Mouse (Mus musculus) hindbrain, embryonic 12.5 days (tissue): ENCODE measurements around the gene Olig3. TPM values are rescaled to one million over a fixed set of nuclear protein-coding genes. Genes with fewer than 3 reads are reported as not detected.

ENCODE experiments used
- ATAC-seq: fragments of 200-750 bp; cut with Nextera tagmentation; 2 replicates; pipeline ENCODE4 v1.8.0; 2017; ENCODE audit warnings: moderate TSS enrichment; ENCODE audit not compliant: low FRiP score
- H3K27ac ChIP-seq: fragments of 300-500 bp; sonication (generic); 2 replicates; pipeline ENCODE4 v1.5.1; 2016; ENCODE audit warnings: mild to moderate bottlenecking
- H3K27me3 ChIP-seq: fragments of 300-500 bp; sonication (generic); 2 replicates; pipeline ENCODE4 v1.6.1; 2016; ENCODE audit warnings: mild to moderate bottlenecking
- H3K36me3 ChIP-seq: fragments of 300-500 bp; sonication (generic); 2 replicates; pipeline ENCODE4 v1.6.1; 2016; ENCODE audit warnings: mild to moderate bottlenecking
- H3K4me1 ChIP-seq: fragments of 300-500 bp; sonication (generic); 2 replicates; pipeline ENCODE4 v1.6.1; 2016
- H3K4me2 ChIP-seq: fragments of 300-500 bp; sonication (generic); replicated peaks from 2 replicates; pipeline ENCODE4 v1.6.1; 2016; ENCODE audit warnings: mild to moderate bottlenecking
- H3K4me3 ChIP-seq: fragments of 300-500 bp; sonication (generic); 2 replicates; pipeline ENCODE4 v1.5.1; 2016; ENCODE audit warnings: mild to moderate bottlenecking
- H3K9ac ChIP-seq: fragments of 300-500 bp; sonication (generic); 2 replicates; pipeline ENCODE4 v1.6.1; 2016; ENCODE audit warnings: mild to moderate bottlenecking, moderate library complexity
- H3K9me3 ChIP-seq: fragments of 300-500 bp; sonication (generic); replicated peaks from 2 replicates; pipeline ENCODE4 v1.6.1; 2016; ENCODE audit warnings: mild to moderate bottlenecking
- WGBS: fragments of 180-500 bp; shearing (Covaris S2); methylation state at CpG from one replicate; pipeline ENCODE4 v1.1.7; 2016; 5-methylcytosine and 5-hydroxymethylcytosine counted together
- polyA plus RNA-seq: library from polyadenylated mRNA; unstranded; fragments of >200 nt; fragmentation: Nextera tagmentation; extraction: Ambion mirVana; gene quantifications from 2 replicates; pipeline ENCODE4 v1.2.1, GENCODE M21; 2016

Olig3 gene
- polyA plus RNA-seq, 1 experiment from 2014 or later: 46.1 TPM

DNA sequence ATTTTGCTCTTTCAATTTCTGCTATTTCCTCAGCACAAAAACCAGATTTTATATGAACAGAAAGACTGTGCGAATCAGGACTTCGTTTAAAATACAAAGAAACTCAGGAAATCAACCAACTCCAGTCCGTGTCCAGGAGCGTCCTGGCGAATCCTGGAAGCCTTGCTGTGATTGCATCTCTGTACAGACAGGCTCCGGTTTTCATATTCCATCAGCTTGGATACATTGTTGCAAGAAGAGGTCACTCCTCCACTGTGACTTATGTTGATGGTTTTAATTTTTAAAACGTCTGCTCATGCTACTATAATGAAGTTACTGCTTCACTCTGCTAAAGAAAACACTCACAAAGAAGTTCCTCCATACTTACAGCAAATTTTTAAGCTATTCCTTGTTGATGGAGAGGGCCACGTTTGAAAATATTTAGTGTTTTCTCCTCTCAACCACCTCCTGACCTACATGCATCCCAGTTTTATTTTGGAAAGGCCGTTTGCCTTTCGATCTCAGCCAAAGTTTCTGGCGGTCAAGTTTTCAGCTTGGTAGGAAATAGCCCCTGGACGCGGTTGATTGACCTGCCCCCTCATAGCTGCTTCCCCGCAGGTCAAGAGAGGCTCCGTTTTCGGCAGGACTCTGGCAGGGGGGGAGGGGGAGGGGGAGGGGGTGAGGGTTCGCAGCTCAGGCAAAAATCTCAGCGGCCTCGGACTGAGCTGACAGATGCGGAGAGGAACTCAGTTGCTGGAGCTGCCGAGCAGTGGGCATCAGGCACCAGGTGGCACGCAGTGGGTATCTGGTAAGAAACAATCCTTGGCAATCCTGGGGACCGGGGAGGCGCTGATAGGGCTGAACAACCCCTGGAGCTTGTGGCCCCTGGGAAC is 4.1 kb upstream of the Olig3 start:
- Histone ChIP-seq H3K27me3 (peaks cover 80% of the 10 kb centered on the region), H3K9me3 (no peaks in the 10 kb centered on the region), H3K9ac (no peak overlapping the region), H3K4me2 (peak overlapping the region; percentile 29), H3K4me1 (peaks cover 20% of the 10 kb centered on the region), H3K4me3 (0 out of 2 replicates have a peak overlapping the region, but pooled peaks have one; percentile 12), H3K36me3 (no peaks in the 10 kb centered on the region), H3K27ac (no peak overlapping the region)
- ATAC-seq: peak; percentile 17; the same call in 1 of the 2 replicates
- 2% methylated on average over 24 of the region's 24 CpGs for WGBS

DNA sequence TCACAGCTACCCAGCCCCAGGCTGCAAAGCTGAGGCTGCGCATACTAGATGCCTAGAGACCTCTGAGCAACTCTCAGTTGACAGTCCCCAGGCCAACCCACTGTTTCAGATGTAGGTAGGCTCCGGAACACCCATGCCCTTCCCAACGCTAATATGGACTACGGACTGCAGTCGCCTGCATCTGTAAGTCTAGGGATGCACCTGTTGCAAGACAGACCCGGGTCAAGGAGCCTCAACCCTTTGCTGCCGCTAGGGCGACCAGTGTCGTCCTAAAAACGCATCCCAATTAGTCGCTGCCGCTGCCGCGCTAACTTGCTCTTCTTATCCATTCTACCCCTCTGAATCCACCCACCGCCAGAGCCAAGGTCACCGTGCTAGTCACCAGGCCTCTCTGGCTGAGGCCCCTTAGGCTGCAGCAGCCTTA is 3.4 kb upstream of the Olig3 start:
- peak; percentile 4; the same call in 1 of the 2 replicates for ATAC-seq
- peak overlapping the region; percentile 12; the same call in 1 of the 2 replicates for H3K4me3 ChIP-seq
- H3K4me1 ChIP-seq: peaks cover 23% of the 10 kb centered on the region
- H3K27ac ChIP-seq: no peak overlapping the region
- no peaks in the 10 kb centered on the region for H3K9me3 ChIP-seq
- no peak overlapping the region for H3K9ac ChIP-seq
- H3K36me3 ChIP-seq: no peaks in the 10 kb centered on the region
- under 1% methylated on average over 16 of the region's 16 CpGs for WGBS
- peaks cover 81% of the 10 kb centered on the region for H3K27me3 ChIP-seq
- H3K4me2 ChIP-seq: peak overlapping the region; percentile 29

DNA sequence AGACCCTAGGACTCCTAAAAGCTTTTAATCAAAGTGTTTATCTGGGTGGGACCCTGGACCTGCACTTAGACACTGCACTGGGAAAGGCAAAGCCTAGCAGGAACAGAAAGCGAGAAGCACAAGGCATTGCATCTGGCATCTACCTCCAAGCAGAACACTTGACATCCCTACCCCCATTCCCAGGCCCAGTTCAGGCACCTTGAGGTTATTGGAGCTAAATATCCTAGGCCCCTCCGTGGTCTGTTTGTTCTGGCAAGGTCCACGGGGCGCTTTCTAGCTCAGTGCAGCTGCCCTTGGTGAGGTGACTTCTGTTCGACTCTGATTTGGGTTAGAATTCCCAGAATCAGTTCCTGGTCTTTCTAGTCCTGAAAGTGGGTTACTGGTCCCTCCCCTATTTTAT is 2.7 kb upstream of the Olig3 start:
- no peak for ATAC-seq
- Histone ChIP-seq H3K36me3 (no peaks in the 10 kb centered on the region), H3K27me3 (peaks cover 81% of the 10 kb centered on the region), H3K4me2 (no peak overlapping the region), H3K4me1 (peaks cover 23% of the 10 kb centered on the region), H3K9ac (no peak overlapping the region), H3K9me3 (no peaks in the 10 kb centered on the region), H3K27ac (no peak overlapping the region), H3K4me3 (no peak overlapping the region)
- WGBS: 2% methylated on average over 5 of the region's 5 CpGs

DNA sequence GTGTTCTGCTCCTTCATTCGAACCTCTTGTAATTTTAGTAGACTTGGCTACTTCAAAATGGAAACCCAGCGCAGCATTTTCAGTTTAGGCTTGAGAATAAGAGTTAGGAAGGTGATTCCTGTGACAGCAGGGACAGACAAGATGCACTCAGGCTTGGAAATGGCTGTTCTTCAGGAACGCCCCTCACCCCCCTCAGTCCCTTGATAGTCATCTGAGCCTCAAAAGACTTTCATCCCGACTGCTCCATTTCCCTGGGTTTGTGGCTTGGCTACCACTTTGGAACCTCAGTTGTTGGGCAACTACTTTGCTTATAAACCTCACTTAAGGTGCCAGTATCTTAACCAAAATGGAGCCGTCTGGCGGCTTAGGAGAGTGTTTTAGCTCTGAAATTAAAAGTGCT is 2.2 kb upstream of the Olig3 start:
- Histone ChIP-seq H3K4me1 (peaks cover 23% of the 10 kb centered on the region), H3K9me3 (no peaks in the 10 kb centered on the region), H3K4me2 (0 out of 2 replicates have a peak overlapping the region, but pooled peaks have one; percentile 23), H3K4me3 (no peak overlapping the region), H3K27me3 (peaks cover 81% of the 10 kb centered on the region), H3K9ac (no peak overlapping the region), H3K27ac (no peak overlapping the region), H3K36me3 (no peaks in the 10 kb centered on the region)
- no peak for ATAC-seq
- 3% methylated on average over 6 of the region's 6 CpGs for WGBS

DNA sequence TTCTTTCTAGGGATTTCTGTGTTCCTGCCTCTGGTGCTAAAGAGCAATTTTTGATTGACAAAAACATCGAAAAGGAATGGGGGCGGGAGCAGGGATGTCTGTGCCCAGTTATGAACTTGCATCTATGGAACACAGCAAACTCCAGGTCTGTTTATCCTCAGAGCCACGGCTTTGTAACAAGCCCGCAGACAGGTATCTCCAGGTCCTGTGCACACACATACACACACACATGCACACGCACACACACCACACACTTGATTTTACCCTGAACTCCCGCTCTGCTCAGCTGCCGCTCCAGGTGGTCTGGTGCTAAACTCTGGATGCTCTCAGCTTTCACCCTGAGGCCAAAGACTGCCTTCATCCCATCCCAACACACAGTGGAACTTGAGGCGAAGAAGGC is 1.3 kb upstream of the Olig3 start:
- Histone ChIP-seq H3K9me3 (no peaks in the 10 kb centered on the region), H3K4me1 (peaks cover 23% of the 10 kb centered on the region), H3K9ac (no peak overlapping the region), H3K27ac (peak overlapping the region; percentile 25; the same call in 1 of the 2 replicates), H3K4me2 (peak overlapping the region; percentile 23), H3K4me3 (no peak overlapping the region; the same call in 1 of the 2 replicates), H3K36me3 (no peaks in the 10 kb centered on the region), H3K27me3 (peaks cover 87% of the 10 kb centered on the region)
- no peak for ATAC-seq
- 4% methylated on average over 8 of the region's 8 CpGs for WGBS

DNA sequence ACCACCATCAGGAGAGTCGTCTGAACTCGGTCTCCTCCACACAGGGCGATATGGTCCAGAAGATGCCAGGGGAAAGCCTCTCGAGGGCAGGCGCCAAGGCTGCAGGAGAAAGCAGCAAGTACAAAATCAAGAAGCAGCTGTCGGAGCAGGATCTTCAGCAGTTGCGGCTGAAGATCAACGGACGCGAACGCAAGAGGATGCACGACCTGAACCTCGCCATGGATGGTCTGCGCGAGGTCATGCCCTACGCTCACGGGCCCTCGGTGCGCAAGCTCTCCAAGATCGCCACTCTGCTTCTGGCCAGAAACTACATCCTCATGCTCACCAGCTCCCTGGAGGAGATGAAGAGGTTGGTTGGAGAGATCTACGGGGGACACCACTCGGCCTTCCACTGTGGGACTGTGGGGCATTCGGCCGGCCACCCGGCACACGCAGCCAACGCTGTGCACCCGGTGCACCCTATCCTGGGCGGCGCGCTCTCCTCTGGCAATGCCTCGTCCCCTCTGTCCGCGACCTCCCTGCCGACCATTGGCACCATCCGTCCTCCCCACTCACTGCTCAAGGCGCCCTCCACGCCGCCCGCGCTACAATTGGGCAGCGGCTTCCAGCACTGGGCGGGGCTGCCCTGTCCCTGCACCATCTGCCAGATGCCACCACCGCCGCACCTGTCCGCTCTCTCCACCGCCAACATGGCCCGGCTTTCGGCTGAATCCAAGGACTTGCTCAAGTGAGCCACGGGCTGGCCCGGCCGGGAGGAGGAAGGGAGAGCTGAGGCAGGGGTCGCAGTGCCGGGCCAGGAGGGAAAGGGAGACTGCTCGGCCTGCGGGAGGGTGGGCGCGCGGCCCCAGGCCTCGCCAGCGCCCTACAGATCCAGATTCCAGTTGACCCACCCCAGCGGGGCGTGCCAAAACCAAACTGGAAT is 648 bp downstream of the Olig3 start:
- peaks cover 29% of the 10 kb centered on the region for H3K4me1 ChIP-seq
- no peaks in the 10 kb centered on the region for H3K36me3 ChIP-seq
- peak overlapping the region; percentile 42 for H3K4me3 ChIP-seq
- peak; percentile 39 for ATAC-seq
- H3K9me3 ChIP-seq: no peaks in the 10 kb centered on the region
- H3K4me2 ChIP-seq: peak overlapping the region; percentile 53
- H3K27me3 ChIP-seq: peaks cover 96% of the 10 kb centered on the region
- H3K9ac ChIP-seq: peak overlapping the region; percentile 60
- under 1% methylated on average over 62 of the region's 63 CpGs for WGBS
- H3K27ac ChIP-seq: peak overlapping the region; percentile 64

DNA sequence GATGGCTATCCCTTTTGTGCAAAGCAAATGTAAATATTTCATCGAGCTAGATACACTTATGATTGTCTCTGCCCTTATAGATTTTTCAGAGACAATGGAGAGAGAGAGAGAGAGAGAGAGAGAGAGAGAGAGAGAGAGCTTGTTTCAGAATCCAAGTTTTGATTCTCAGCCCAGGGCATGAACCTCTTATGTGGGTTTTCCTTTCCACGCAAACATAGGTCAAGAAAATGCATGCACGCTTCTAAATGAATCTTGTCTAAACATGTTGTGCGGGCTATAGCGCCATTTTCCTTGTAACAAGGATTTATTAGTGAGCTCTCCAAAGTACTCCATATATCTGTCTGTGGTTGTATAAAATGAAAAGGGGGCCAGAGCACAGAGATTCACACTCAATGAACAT is 1.5 kb downstream of the Olig3 start:
- no peak for ATAC-seq
- H3K9me3 ChIP-seq: no peaks in the 10 kb centered on the region
- 13% methylated on average over 5 of the region's 5 CpGs for WGBS
- H3K4me3 ChIP-seq: peak overlapping the region; percentile 42
- peaks cover 92% of the 10 kb centered on the region for H3K27me3 ChIP-seq
- H3K27ac ChIP-seq: no peak overlapping the region
- H3K9ac ChIP-seq: peak overlapping the region; percentile 60
- peak overlapping the region; percentile 53; the same call in 1 of the 2 replicates for H3K4me2 ChIP-seq
- peaks cover 23% of the 10 kb centered on the region for H3K4me1 ChIP-seq
- H3K36me3 ChIP-seq: no peaks in the 10 kb centered on the region

DNA sequence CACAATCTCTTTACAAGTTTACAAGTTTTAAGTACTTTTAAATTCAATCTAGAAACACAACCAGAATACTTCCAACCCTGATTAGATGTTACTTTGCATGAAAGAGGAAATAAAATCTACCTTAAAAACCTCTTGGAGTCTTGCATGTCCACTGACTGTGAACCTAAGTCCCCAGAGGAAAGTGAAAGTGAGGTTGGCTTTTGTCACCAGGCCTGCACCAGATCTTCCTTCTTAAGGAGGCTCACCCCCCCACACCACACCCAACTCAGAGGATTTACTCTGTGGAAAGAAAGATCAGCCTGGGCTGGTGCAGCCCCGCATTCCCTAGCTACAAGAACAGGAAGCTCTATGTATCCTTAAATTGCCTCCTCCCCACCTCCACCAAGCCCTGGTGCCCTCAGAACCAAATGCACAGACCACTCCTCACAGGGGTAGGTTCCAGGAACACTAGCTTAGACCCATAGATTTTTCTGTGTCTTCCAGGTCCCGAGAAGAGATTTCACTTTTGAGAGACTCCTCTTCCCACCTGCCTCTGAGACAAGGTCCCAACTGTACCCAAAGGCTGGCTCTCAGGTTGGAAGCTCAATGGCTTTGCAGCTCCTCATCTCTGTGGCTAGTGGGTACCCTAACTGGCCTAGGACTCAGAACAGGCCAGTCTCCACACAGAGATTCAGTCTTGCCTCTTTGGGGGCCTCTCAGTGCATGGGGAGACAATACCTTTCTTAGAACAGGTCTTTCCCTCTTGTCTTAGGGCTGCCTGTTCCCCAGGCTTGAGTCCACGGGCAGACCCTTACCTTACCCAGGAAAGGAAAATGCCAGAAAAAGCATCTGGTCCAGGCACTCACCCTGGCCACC is 4.3 kb downstream of the Olig3 start:
- 30% methylated on average over 3 of the region's 3 CpGs for WGBS
- Histone ChIP-seq H3K27ac (no peak overlapping the region), H3K4me2 (0 out of 2 replicates have a peak overlapping the region, but pooled peaks have one; percentile 39), H3K27me3 (peaks cover 93% of the 10 kb centered on the region), H3K4me3 (no peak overlapping the region), H3K9ac (no peak overlapping the region), H3K4me1 (peaks cover 21% of the 10 kb centered on the region; the same call in 1 of the 2 replicates), H3K36me3 (no peaks in the 10 kb centered on the region), H3K9me3 (no peaks in the 10 kb centered on the region)
- ATAC-seq: no peak

DNA sequence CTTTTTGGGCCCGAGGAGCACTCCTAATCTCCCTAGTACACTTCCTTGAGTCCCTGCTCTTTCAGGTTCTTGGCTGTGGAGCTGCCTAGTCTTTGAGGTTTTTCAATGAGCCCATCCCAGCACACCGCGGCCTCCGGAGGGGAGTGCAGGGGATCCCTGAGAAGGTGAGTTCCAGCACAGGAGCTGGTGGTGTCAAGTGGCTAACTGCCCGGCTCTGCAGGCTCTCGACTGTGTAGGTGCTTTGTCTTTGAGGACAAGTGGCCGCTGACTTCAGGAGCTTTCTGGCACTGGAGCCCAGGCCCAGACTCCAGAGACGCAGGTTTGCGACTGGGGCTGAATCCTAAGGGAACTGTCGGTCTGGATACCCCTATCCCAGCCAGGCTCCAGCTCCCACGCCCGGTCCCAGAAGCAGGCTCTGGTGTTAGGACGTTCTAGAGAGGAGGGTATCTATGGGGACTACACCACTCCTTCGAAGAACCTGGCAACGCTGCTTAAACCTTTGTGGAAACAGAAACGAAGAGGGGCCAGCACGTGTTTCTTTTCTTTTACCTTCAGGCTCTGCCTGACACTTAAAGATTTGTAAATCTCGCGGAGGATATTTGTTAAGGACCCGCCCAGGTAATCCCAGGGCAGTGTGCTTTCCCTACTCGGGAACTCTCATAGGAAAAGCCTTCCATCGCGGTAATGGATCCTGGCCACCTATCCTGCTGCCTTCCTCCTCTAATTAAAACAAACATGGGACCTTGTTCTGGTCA is 5.4 kb downstream of the Olig3 start:
- Histone ChIP-seq H3K36me3 (no peaks in the 10 kb centered on the region), H3K4me2 (peak overlapping the region; percentile 39), H3K27ac (no peak overlapping the region), H3K9me3 (no peaks in the 10 kb centered on the region), H3K27me3 (peaks cover 94% of the 10 kb centered on the region), H3K4me3 (no peak overlapping the region), H3K9ac (no peak overlapping the region), H3K4me1 (peaks cover 17% of the 10 kb centered on the region; the same call in 1 of the 2 replicates)
- ATAC-seq: no peak
- 3% methylated on average over 23 of the region's 23 CpGs for WGBS

DNA sequence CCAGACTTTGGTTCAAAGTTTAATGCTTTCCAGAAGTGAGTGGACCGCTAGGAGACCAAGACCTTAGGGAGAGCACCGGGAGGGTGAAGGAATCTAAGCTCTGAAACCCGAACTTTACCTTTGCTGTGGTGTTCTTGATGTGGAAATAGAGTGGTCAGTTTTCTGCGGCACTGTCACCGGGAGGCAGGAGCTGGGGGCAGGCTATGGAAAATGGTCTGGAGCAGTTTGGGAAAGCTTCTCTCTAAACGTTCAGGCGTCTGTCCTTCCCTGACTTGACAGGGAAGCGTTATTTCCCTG is 5.9 kb downstream of the Olig3 start:
- H3K27ac ChIP-seq: no peak overlapping the region
- ATAC-seq: no peak
- peaks cover 93% of the 10 kb centered on the region for H3K27me3 ChIP-seq
- H3K9me3 ChIP-seq: no peaks in the 10 kb centered on the region
- H3K36me3 ChIP-seq: no peaks in the 10 kb centered on the region
- 0 out of 2 replicates have a peak overlapping the region, but pooled peaks have one; percentile 13 for H3K4me3 ChIP-seq
- no peak overlapping the region for H3K9ac ChIP-seq
- peaks cover 13% of the 10 kb centered on the region; the same call in 1 of the 2 replicates for H3K4me1 ChIP-seq
- WGBS: 2% methylated on average over 8 of the region's 8 CpGs
- H3K4me2 ChIP-seq: peak overlapping the region; percentile 39; the same call in 1 of the 2 replicates

DNA sequence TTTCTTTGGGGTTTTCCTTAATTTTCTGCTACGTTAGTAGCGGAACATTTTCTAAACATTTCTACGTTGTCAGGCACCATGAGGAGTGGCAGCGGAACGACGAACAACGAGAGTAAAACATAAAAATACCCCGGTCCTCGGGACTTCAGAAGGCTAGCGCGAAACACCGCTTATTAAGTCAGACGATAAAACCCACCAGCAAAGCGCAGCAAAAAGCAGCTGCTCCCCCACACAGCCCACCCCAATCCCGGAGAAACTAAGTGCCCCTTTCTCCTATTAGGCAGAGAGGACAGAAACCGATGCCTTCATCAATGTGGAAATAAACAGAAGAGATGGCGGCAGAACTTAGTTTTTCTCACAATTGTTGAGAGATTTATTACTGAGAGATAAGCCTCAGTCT is 6.5 kb downstream of the Olig3 start:
- Histone ChIP-seq H3K4me3 (0 out of 2 replicates have a peak overlapping the region, but pooled peaks have one; percentile 13), H3K36me3 (no peaks in the 10 kb centered on the region), H3K27me3 (peaks cover 92% of the 10 kb centered on the region), H3K27ac (no peak overlapping the region), H3K9me3 (no peaks in the 10 kb centered on the region), H3K4me2 (peak overlapping the region; percentile 39), H3K9ac (no peak overlapping the region; the same call in 1 of the 2 replicates), H3K4me1 (peaks cover 10% of the 10 kb centered on the region; the same call in 1 of the 2 replicates)
- WGBS: 3% methylated on average over 17 of the region's 17 CpGs
- no peak for ATAC-seq
